Mouse (Mus musculus): ENCODE measurements around the gene Alpl. TPM values are rescaled to one million over a fixed set of nuclear protein-coding genes. Genes with fewer than 3 reads are reported as not detected.

The Alpl gene
- total and polyA plus RNA-seq, 3 experiments = 62.9 to 164 (median 115) TPM

DNA sequence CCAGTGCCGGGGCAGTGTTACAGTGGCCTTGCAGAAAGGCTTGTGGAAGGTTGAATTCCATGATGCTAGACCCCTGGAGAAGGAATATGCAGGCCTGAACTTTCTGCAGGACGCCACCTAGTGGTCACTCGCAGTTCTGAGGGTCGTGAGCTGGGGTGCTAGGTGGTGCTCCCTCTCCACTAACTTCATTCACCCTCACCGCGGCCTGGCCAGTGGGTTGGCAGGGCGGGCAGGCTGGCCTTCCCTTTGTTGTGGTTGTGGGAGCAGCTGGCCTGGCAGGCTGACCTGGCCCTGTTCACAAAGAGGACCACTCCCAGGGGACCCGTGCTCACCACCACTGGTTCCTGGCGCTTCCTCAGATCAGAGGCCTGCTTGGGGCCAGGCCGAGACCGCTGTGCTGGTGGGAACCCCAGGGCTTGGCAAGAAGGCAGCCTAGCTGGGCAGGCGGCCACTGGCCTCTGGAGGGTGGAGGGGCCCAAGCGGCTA lies 51.7 kb downstream of the Alpl start:
- peaks cover 30 to 56% of the 10 kb centered on the region in 2 experiments for H3K4me1 ChIP-seq (ENCODE audit: control insufficient read depth in 1 of 2, insufficient read depth in 2 of 2)
- no peaks in the 10 kb centered on the region for H3K9me3 ChIP-seq (replicated peaks; ENCODE audit: low read length)
- dilution Hi-C loops (cut with MboI; ENCODE audit: extremely low pct_ligation_motif_present, extremely low pct_unique_long_range_greater_than_20kb, low sequenced_read_pairs) = no loop called here
- in situ Hi-C loops (cut with MboI; ENCODE audit: low pct_ligation_motif_present, low pct_unique_long_range_greater_than_20kb, low sequenced_read_pairs) = no loop called here
- H3K36me3 ChIP-seq (replicated peaks in 1 of 2; ENCODE audit: control insufficient read depth in 1 of 2, insufficient read depth in 1 of 2, low read length in 1 of 2) = peaks cover 59 to 89% of the 10 kb centered on the region in 2 experiments
- H3K4me2 ChIP-seq (ENCODE audit: insufficient read depth, low read depth, poor library complexity, severe bottlenecking) = no peak overlapping the region
- DNase-seq (ENCODE audit: extremely low read depth) = peak; percentile 33
- no peak overlapping the region for H3K9ac ChIP-seq (ENCODE audit: insufficient read depth, low read depth)
- no peaks in the 10 kb centered on the region for H3K27me3 ChIP-seq (replicated peaks)
- no peak overlapping the region for H3K27ac ChIP-seq (ENCODE audit: insufficient read depth, low read depth)
- no peak overlapping the region for H3K4me3 ChIP-seq (replicated peaks in 1 of 3; ENCODE audit: low read depth in 2 of 3, low read length in 2 of 3, poor library complexity in 1 of 3)
- TF ChIP-seq MAFK (IDR thresholded peaks at IDR 0.05; ENCODE audit: insufficient replicate concordance, low read length) = no peak
- TF ChIP-seq IRF4 (IDR thresholded peaks at IDR 0.05; ENCODE audit: low read depth, low read length) = 0 out of 2 replicates have a peak, but pooled peaks have one; percentile 10
- no peak for TF ChIP-seq ZNF384 (IDR thresholded peaks at IDR 0.05; ENCODE audit: low read depth, low read length)
- no peak for TF ChIP-seq UBTF (IDR thresholded peaks at IDR 0.05; ENCODE audit: low read depth, low read length)
- TF ChIP-seq SIN3A (IDR thresholded peaks at IDR 0.05; ENCODE audit: low read length) = no peak
- TF ChIP-seq ETS1 (conservative IDR thresholded peaks at IDR 0.05; ENCODE audit: low read depth, low read length) = no peak
- TF ChIP-seq SMC3 (IDR thresholded peaks at IDR 0.05; ENCODE audit: low read depth, low read length) = peak; percentile 42
- peak; percentile 49 to 62; a peak in 3 of 4 replicates for TF ChIP-seq CTCF (conservative IDR thresholded peaks at IDR 0.05 in 1 of 2, IDR thresholded peaks at IDR 0.05 in 1 of 2; ENCODE audit: low read depth in 2 of 2, low read length in 2 of 2)
- no peaks in the 10 kb centered on the region for H3K79me2 ChIP-seq (replicated peaks; ENCODE audit: control insufficient read depth, extremely low read depth, insufficient read depth, poor library complexity, severe bottlenecking)

DNA sequence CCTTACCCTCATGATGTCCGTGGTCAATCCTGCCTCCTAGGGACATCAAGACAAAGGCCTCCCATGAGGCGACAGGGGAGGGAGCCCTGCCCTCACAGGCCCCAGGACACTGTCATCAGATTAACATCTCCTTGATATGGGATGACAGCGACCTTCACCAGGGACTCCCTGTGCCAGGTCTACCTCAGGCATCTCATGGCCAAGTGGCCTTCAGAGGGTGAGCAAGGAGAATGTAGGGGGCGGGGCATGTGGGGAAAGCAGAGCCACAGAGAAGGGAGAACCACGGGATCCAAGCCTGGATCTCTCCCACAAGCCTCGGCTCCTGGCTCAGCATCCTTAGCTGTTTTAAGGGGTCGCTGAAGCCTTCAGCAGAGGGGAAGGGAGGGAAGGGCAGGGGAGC lies 52.4 kb downstream of the Alpl start:
- no peak for DNase-seq (ENCODE audit: extremely low read depth)
- Histone ChIP-seq H3K4me3 (replicated peaks in 1 of 3; ENCODE audit: low read depth in 2 of 3, low read length in 2 of 3, poor library complexity in 1 of 3) (no peak overlapping the region), H3K27ac (ENCODE audit: insufficient read depth, low read depth) (no peak overlapping the region), H3K79me2 (replicated peaks; ENCODE audit: control insufficient read depth, extremely low read depth, insufficient read depth, poor library complexity, severe bottlenecking) (no peaks in the 10 kb centered on the region), H3K27me3 (replicated peaks) (no peaks in the 10 kb centered on the region), H3K9me3 (replicated peaks; ENCODE audit: low read length) (no peaks in the 10 kb centered on the region), H3K4me1 (ENCODE audit: control insufficient read depth in 1 of 2, insufficient read depth in 2 of 2) (peaks cover 25 to 52% of the 10 kb centered on the region in 2 experiments), H3K4me2 (ENCODE audit: insufficient read depth, low read depth, poor library complexity, severe bottlenecking) (no peak overlapping the region), H3K36me3 (replicated peaks in 1 of 2; ENCODE audit: control insufficient read depth in 1 of 2, insufficient read depth in 1 of 2, low read length in 1 of 2) (peaks cover 55 to 82% of the 10 kb centered on the region in 2 experiments), H3K9ac (ENCODE audit: insufficient read depth, low read depth) (no peak overlapping the region)
- TF ChIP-seq ZMIZ1 (IDR thresholded peaks at IDR 0.05; ENCODE audit: low read depth, low read length) (no peak), KAT2A (IDR thresholded peaks at IDR 0.05; ENCODE audit: insufficient replicate concordance, low read length) (no peak), SIN3A (IDR thresholded peaks at IDR 0.05; ENCODE audit: low read length) (no peak), E2F4 (IDR thresholded peaks at IDR 0.05; ENCODE audit: insufficient replicate concordance, low read depth, low read length) (no peak), MAZ (IDR thresholded peaks at IDR 0.05; ENCODE audit: low read depth, low read length) (no peak), USF1 (IDR thresholded peaks at IDR 0.05; ENCODE audit: low read depth, low read length) (no peak), ZKSCAN1 (IDR thresholded peaks at IDR 0.05; ENCODE audit: borderline replicate concordance, low read depth, low read length) (no peak), POLR2A (IDR thresholded peaks at IDR 0.05; ENCODE audit: low read depth, low read length) (no peak), JUN (IDR thresholded peaks at IDR 0.05; ENCODE audit: insufficient read depth, low read depth, low read length) (no peak), USF2 (conservative IDR thresholded peaks at IDR 0.05; ENCODE audit: low read depth, low read length) (no peak), CHD2 (IDR thresholded peaks at IDR 0.05; ENCODE audit: low read length) (no peak), PAX5 (IDR thresholded peaks at IDR 0.05; ENCODE audit: low read length) (no peak), MXI1 (IDR thresholded peaks at IDR 0.05; ENCODE audit: low read depth, low read length) (no peak)
- in situ Hi-C loops (cut with MboI; ENCODE audit: low pct_ligation_motif_present, low pct_unique_long_range_greater_than_20kb, low sequenced_read_pairs) = no loop called here
- dilution Hi-C loops (cut with MboI; ENCODE audit: extremely low pct_ligation_motif_present, extremely low pct_unique_long_range_greater_than_20kb, low sequenced_read_pairs) = no loop called here

Measured in CH12.LX (cell line).